Mouse (Mus musculus) lung, adult 2 months (tissue): ENCODE measurements around the gene Avpi1.

Source experiments
- CTCF ChIP-seq: fragments of 200-500 bp; IDR thresholded peaks from 2 replicates; pipeline ENCODE4 v1.5.1; 2011; ENCODE audit warnings: mild to moderate bottlenecking, low read length, control low read depth; ENCODE audit not compliant: insufficient read depth
- POLR2A ChIP-seq: fragments of 200-500 bp; IDR thresholded peaks from 2 replicates; pipeline ENCODE4 v1.6.1; 2011; ENCODE audit warnings: low read depth, mild to moderate bottlenecking, control low read depth, low read length, borderline replicate concordance; ENCODE audit errors: extremely low read depth

- TF ChIP-seq CTCF = no peak
- TF ChIP-seq POLR2A = no peak
Observed at GRCm38 (mm10) chr19:42128052-42128740, 663 bp downstream of the Avpi1 start.
